Mouse (Mus musculus) brain, embryonic 14.5 days (tissue): ENCODE data around the gene Bcas3.

ENCODE experiments used
- CTCF ChIP-seq: fragments of 200-500 bp; IDR thresholded peaks from 2 replicates; pipeline ENCODE4 v1.5.1; 2012; ENCODE audit warnings: inconsistent platforms, mild to moderate bottlenecking, moderate library complexity, borderline replicate concordance; ENCODE audit not compliant: insufficient read depth, insufficient read length; ENCODE audit errors: extremely low read depth
- POLR2A ChIP-seq: fragments of 200-500 bp; IDR thresholded peaks from 2 replicates; pipeline ENCODE4 v1.6.1; 2012; ENCODE audit warnings: mild to moderate bottlenecking, inconsistent platforms, borderline replicate concordance; ENCODE audit not compliant: poor library complexity, insufficient read depth, insufficient read length, severe bottlenecking; ENCODE audit errors: extremely low read depth

- TF ChIP-seq POLR2A (no peak), CTCF (no peak)
Measured at GRCm38 (mm10) chr11:85814678-85815077, 461.7 kb downstream of the Bcas3 start.
